Mouse (Mus musculus) regulatory T cell (primary cell): Measurements from ENCODE around the gene Slc22a13.
"Not testable (repeated sequence)": the region's sequence is repeated elsewhere in the genome, so short reads cannot be mapped to it uniquely, and the experiment has no call there.

Source experiments
- in situ Hi-C: fragments of 300-600 bp; cut with MboI, MseI; formaldehyde crosslinking; loops from one replicate; pipeline ENCODE4 v1.15.1; 2025; ENCODE audit warnings: high pct_unique_total_duplicates

Gene Slc22a13

DNA sequence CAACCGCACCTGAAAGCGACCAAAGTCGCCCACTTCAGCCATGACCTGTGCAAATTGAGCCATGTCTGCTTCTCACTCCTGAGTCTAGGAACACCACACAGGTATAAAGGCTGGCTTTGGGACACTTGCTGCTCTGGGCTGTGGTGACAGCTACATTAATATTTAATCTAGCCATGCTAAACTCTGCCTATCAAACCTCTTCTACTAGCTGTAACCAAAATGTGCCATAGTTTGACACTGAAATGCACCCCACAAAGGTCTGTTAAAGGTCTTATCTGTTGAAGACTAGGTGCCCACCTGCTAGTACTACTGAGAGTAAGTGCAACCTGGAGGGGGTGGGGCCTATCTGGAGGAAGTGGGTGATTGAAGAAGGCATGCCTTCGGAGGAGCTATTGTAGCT is at the start of gene Slc22a13:
Gene Slc22a13 (minus strand): TSS at position 101 of the 400 bp plus-strand sequence.
- in situ Hi-C loops = no loop called here

DNA sequence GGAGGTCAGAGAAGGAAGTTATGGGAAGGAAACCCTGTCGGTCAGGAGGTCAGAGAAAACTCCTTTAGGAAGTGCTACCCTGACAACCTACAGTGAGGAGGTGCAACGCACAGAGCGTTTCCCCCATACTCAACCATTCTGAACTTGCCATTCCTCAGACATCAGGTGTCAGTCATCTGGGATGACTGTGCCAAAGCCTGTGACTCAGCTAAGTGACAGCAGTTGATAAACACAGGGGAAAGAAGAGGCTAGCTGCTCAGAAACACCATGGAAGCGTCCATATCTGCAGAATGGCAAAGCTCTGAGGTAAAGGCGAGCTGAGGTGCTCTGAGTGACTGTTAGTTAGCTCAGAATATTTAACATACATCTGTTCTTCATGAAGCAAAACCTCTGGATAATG is 49.2 kb upstream of the Slc22a13 start:
- in situ Hi-C loops = no loop called here

DNA sequence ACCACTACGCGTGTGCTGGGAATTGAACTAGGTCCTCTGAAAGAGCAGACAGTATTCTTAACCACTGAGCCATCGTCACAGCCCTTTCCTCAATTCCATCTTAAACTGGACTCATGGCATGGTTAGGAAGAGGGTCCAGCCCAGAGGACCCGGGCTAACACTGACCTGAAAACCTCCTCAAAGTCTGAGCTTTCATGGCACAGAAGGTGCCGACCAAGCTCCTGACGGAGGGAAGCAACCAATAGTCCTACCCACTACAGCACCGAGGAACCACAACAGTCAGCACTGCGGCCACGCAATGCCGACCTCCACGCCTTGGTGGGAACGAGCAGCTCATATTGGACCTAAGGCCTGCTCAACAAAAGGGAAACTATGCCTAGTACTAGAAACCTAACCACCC is 47.3 kb upstream of the Slc22a13 start:
- in situ Hi-C loops = no loop called here

DNA sequence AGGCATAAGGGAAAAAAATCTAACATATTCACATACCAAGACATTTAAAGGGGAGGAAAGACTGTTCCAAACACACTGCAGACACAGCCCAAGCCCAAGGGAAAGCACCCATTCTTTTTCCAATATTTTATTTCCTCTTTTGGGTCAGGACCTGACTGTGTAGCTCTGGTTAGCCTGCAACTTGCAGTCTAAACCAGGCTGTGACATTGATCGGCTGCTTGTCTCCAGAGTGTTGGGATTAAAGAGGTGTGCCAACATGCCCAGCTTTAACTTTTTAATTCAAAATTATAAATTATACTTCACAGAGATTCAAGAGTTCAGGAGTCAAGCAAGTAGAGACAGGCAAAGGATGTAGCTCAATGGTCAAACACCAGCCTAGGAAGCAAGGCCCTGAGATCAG is 46.2 kb upstream of the Slc22a13 start:
- in situ Hi-C loops = no loop called here

DNA sequence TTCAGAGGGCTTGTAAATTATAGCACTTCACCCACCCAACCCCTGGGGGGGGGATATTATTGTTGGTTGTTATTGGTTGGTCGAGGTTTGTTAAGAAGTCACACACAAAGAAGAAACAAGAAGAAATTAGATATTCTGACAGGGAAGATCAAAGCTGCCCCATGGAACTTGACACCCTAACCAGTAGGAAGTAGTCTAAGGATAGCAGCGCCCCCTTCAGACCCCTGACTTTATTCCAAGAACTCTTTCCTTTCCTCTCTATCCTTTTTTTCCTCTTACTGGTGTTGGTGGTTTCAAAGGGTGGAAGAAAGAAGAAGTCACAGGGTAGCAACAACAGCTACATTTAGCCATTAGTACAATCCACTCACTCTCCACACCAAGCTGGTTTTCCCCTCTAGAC is 45.3 kb upstream of the Slc22a13 start:
- in situ Hi-C loops = no loop called here

DNA sequence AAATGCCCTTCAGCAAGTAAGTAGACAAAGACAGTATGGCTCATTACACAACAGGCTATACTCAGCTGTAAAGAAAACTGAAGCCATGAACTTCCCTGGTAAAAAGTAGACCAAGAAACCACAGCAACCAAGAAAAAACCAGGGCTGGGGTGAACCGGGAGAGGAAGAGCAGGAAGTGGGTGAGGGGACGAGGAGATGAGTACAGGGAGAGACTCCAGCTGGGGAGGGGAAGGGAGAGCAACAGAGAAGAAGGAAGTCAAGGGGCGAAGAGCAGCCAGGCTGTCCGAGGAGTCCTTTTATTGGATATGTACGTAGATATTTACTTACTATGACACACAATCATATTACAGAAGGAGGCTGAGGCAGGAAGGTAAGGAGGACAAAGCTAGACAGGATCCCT is 39.1 kb upstream of the Slc22a13 start:
- in situ Hi-C loops = no loop called here

DNA sequence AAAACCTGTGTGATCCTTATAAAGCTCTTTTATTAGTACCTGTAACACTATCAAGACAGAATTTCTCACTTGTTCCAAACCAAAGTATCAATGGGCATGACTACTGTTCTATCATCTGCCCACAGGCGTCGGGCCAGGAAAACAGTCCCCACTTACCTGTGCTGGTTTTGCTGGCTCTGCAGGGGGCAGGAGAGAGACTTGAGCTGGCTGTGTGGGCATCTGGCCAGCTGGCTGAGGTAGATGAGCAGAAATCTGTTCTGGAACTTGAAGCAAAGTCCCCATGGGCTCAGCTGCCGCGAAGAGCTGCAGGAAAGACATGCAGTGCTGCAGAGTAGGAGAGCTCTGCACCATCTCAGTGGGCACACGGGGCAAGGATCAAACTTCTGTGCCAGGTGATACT is 37.9 kb upstream of the Slc22a13 start:
- in situ Hi-C loops = no loop called here

DNA sequence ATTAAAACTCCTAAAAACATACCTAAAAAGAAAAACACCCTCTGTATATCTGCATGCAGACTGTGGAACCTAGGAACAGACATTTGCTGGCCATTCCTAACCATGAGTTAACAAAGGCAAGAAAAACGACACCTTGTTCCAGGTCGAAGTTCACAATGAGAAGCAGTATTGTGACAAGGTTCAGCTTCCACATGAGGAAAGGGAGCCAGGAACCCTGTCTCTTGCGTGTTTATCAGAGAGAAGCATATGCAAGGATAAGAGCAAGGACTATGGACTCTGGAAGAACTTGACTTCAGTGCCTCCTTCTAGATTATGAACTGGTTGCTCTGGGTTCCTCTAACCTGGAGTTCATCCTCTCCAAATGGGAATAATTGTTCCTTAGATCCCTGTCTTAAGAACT is 35.1 kb upstream of the Slc22a13 start:
- in situ Hi-C loops = no loop called here

DNA sequence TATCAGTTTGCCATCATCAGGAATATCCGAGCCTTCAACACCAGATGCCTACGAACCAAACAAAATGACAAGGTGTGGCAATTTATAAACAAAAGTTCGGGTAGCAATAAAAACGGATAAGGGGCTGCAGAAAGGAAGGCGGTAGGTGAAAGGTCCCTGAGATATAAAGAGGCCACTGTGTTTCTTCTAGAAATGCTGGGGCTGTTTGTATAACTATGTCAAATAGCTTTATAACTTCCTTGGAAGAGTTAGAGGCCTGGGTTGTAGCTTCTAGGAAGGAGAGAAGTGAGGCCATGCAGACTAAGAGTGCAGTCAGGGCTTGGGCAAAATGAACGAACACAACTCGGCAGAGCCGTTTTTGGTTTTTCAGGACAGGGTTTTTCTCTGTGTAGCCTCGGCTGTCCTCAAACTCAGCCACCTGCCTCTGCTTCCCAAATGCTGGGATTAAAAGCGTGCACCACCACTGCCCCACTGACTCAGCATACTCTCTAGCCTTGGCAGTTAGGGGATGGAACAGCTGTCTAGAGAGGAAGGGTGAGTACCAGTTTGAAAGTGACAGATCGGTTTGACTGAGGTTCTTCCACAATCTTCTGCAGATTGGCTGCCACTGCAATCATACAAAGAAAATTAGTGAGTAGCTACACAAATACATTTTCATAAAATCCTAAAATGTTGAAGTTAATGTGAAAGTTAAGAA is 32.4 kb upstream of the Slc22a13 start:
- in situ Hi-C loops = no loop called here

DNA sequence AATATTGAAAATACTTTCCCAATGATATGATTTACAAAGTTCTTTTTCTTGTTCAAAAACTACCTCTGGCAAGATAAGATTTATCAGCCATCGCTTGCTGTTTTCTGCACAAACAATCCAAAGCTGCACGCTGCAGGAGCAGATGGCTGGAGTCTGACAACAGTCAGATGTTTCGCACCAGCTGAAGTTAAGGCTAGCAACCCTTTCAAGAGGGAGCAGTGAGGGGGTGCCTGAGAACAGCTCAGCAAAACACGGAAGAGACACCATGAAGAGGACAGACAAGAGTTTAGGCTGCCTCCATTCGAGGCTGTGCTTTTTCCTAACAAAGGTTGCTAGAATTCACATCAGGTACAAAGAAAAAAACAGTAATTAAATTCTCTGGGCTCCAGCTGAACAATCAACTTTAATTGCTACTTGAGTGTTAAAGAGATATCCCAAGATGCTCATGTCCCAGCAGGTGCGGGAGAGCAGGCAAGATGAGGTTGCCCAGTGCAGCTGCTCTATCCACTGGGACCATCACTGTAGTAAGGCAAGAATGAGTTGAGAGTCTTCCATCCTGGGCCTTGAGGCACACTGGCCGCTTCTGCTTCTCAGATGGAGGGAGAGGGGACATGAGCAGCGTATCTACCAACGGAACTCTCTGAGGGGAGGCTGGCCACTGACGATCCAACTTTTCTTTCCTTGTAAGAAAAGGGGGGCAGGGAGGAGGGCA is 31.5 kb upstream of the Slc22a13 start:
- in situ Hi-C loops = no loop called here

DNA sequence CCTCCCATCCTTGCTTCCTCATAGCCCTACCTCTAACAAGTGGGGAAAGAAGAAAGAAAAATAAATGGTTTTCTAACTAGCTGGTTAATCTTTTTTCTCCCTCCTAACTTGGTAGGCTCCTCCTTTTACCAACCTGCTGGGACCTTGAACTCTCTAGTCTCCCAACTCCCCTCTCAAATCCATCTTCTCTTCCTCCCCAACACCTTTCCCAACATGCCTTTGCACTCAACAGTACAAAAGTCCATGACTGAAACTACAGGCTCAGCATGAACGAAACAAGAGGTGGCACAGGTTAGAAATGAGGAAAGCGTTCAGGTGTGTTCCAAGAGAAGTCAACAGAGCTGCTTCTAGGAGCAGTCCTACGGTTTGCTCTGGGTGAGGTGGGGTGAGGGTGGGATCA is 30.4 kb upstream of the Slc22a13 start:
- in situ Hi-C loops = no loop called here

DNA sequence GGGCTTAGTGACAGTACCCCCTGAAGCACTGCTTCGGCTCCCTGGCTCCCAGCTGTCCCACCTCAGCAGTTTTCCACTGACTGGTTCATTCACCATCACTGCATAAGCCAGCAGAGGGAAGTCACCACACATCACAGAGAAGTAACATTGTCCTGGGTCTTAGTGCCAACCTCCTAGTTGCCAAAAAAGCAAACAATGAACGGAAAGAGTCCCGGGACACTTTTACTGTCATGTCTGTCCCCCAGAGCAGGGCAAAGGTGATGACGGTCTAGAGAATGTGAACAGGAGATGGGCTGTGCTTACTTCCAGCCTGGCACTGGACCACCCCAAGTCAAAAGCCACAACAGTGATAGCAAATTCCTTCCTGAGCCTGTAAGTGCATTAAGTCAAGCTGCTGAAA is 29.9 kb upstream of the Slc22a13 start:
- in situ Hi-C loops = no loop called here

DNA sequence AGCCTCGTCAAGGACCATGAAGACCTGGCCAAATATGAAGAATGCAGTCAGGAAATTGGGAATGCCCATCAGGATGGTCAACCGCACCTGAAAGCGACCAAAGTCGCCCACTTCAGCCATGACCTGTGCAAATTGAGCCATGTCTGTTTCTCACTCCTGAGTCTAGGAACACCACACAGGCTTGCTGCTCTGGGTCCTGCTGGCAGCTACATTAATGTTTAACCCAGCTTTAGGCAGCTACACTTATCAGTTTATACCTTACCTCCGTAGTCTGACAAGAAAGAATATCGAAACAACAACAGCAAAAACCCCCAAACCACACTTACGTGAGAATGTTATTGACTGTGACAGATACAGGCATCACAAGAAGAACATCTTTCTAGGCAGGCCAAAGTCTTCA is 22.7 kb upstream of the Slc22a13 start:
- in situ Hi-C loops = no loop called here

DNA sequence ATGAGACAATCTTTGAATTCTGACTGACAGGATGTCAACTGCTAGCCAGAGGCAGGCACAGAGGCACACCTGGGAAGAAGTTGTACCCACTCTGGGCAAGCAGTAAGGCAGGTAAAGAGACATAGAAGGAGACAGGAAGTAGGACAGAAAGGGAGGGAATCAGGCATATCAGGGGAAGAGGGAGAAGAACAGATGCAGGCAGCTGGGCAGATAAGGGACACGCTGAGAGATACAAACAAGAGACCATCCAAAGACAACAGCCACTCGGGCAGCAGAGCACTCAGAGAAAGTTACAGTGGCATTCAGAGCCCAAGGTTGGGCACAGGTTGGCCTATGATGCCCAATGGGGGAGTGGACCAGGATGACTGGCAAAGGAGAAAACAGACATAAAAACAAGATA is 21.9 kb upstream of the Slc22a13 start:
- in situ Hi-C loops = no loop called here

DNA sequence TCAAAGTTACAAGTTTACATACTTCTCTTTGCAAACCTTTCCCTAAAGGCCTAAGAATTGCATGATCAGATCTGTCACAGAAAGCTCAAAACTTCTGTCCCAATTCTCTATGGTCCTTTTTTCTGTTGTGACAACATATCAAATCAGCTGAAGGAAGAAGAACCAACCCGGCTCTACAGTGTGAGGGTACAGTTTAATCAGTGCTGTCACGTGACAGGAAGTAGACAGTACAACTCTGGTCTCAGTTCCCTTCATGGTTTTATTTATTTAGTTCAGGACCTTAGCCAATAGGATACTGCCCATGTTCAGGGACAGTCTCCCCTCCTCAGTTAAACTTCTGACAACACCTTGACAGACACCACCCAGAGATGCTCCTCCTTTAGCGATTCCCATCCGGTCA is 11.4 kb upstream of the Slc22a13 start:
- in situ Hi-C loops = no loop called here

DNA sequence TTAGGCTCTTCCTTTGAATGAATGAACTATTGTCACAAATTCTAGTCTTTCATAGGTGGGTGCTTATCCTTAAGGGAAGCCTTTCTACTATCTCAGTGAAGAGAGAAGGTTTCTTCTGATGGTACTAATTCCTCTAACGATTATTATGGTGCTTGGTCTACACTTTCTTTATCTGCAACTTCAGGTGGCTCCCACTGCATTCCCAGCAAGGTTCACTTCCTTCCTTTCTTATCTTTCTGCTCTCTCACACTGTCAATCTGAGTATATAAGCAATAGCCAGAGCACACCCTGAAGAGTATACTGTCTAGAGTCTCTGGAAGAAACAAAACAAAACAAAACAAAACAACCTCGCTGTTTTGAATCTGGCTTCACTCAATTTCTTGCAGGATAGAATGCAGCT is 10.8 kb upstream of the Slc22a13 start:
- in situ Hi-C loops = no loop called here

DNA sequence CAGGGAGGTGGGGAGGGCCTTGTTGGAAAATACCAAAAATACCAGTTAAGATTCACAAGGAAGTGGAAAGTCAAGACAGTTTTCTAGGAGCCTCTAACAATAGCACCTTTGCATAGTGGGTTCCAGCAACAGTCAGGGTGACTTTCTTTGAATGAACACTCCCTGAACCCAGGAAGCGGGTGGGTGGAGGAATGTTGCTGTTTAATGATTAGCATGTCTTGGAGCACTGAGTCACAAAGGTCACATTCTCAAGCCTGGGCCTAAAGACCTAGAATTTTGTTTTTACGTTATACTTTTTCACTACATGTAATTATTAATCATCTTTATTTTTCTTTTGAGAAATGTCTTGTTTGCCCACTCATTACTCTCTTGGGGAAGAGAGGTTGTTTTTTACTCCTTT is 6.4 kb upstream of the Slc22a13 start:
- in situ Hi-C loops = not testable (repeated sequence)

DNA sequence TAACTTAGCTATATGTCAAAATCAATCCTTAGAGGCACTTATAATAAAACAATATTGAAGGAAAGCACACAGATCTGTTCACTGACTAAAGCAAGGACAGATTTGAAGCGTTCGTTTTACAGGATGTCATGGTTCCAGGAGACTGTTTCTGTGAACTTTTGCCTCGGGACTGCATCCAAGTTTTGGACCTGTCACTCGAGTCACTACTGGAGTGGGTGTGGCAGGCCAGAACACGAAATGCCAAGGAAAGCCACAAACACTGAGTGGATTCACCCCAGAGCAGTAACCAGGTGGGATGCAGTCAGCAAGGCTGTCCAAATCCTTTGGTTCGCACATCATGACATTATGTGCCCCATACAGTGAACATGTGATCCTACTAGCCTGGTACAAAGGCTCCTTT is 5.7 kb upstream of the Slc22a13 start:
- in situ Hi-C loops = no loop called here

DNA sequence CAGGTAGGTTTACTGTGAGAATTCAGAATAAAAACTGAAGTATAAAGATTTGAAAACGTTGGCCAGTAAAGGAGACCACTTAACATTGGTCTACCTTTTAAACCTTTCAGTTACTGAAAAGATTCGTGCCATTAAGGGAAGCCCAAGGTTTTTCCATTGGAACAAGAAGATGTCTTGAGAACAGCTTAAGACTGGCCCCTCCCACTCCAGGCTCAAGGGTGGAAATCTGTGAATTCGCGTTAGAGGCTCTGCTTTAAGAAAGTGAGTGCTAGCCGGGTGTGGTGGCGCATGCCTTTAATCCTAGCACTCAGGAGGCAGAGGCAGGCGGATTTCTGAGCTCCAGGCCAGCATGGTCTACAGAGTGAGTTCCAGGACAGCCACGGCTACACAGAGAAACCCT is 4.1 kb upstream of the Slc22a13 start:
- in situ Hi-C loops = no loop called here

DNA sequence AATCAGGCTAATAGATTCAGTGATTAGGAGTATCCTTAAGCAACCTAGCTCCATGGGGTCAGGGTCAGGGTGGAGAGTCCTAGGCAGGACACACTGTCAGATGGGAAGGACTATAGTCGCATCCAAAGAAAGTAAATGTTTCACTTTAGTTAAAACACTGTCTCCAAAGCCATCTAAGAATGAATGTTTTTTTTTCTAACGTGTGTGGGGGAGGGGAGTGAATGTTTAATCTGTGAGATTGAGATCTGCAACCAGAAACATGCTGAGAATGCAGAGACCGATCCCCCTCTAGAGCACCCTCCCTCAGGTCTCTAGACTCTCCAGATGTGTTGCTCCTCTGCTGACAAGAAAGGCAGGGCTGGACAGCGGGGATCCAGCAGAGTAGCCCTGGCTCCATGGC is 1.8 kb downstream of the Slc22a13 start:
- in situ Hi-C loops = no loop called here

DNA sequence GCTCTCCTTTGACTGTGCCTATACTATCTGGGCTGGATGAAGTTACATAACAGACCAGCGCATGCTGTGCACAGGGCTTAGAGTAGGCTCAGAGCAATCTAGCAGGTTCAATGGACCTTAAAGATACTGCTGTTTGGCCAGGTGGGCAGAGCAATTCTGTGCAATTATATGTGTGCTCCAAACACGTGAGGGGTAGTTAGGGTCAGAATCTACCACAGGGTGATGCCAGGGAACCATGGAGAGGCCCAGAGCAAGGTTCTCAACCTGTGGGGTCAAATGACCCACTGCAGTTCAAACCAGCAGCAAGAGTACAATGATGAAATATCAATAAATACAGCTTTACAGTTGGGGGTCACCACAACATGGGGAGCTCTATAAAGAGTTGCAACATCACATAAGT is 2.2 kb downstream of the Slc22a13 start:
- in situ Hi-C loops = no loop called here

DNA sequence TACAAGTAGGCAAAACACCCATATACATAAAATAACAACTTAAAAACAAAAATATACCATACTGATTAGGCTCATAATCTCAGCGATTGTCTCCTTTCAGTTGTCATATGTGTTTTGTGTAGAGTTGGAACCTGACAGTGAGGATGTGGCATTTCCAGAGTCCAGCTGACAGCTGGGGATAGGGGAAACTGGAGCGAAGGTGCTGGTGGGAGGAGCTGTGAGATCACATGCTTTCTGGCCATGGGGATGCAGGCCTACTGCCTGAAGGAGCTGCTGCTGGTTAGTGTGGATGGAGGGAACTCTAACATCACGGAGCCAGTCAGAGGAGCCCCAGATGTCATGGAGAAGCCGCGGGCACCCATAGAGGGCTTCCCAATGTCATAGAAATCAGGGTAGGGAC is 3.1 kb downstream of the Slc22a13 start:
- in situ Hi-C loops = no loop called here

DNA sequence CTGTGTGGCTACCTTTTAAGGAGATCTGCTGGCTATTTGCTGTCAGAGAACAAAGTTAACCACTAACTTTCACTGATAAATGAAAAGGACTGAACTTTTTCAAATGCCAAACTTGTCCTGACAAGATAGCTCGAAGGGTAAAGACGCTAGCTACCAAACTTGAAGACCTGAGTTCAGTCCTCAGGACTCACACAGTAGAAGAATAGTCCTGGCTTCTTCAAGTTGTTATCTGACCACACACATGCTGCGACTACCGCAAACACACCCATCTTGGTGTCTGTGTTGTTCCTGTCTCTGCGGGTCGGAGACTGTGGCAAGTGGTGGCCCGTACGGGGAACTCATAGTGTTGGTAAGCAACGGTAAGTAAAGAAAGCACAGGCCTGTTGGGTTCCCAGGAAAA is 5.3 kb downstream of the Slc22a13 start:
- in situ Hi-C loops = no loop called here

DNA sequence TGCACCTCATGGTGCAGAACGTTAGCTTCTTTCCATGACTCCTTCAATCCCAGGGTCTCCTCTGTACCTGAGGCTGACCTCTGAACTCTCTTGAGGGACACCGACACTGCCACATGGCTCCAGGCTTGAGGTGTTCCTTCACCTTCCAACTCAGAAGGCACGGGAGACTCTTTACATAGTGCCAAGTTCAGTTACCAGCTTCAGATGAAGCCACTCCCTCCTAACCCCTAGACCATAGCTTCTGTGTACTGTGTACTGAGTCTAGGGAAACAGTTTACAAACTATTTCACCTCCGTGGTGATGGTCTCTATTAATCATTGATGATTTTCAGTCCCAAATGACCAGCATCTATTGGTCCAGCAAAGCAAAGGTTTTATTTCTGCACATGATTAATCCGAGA is 7.2 kb downstream of the Slc22a13 start:
- in situ Hi-C loops = no loop called here
